Mouse (Mus musculus) erythroblast, embryonic 14.5 days (primary cell): Measurements from ENCODE around the gene Tefm.

Experiments
- GATA1 ChIP-seq: IDR thresholded peaks from 2 replicates; pipeline ENCODE4 v1.6.1; 2012; ENCODE audit warnings: low read length, inconsistent platforms, mixed read lengths
- TAL1 ChIP-seq: IDR thresholded peaks from 3 replicates; pipeline ENCODE4 v1.6.1; 2012; ENCODE audit warnings: low read length, inconsistent platforms, mixed read lengths

- TF ChIP-seq GATA1 (no peak), TAL1 (no peak)
Measured at GRCm38 (mm10) chr11:80088917-80089816, 52.8 kb downstream of the Tefm start, which contains the start of gene Atad5.
